Mouse (Mus musculus) neutrophil, adult 5-6 weeks (primary cell): ENCODE data around the gene Rasgef1b. TPM values are rescaled to one million over a fixed set of nuclear protein-coding genes. Genes with fewer than 3 reads are reported as not detected.

Experiments used
- ATAC-seq: fragments of 151-379, 151-347 bp; 2 replicates; pipeline ENCODE4 v1.8.0; 2017; ENCODE audit warnings: mild to moderate bottlenecking, moderate TSS enrichment; ENCODE audit not compliant: insufficient number of reproducible peaks, poor library complexity, low FRiP score, severe bottlenecking; ENCODE audit errors: extremely low read depth
- total RNA-seq: library from RNA; stranded (forward); fragments of 200-1000 nt; gene quantifications from 2 replicates; pipeline ENCODE4 v1.2.3, GENCODE M21; 2017

Rasgef1b gene
- total RNA-seq: 48.2 and 48.9 TPM in 2 replicates

- ATAC-seq: no peak
Measured at GRCm38 (mm10) chr5:99728649-99729212, at the start of gene Rasgef1b. TSS of gene Rasgef1b (minus strand) at chr5:99729065.

- ATAC-seq: no peak
Measured at GRCm38 (mm10) chr5:99775342-99775741, 46.5 kb upstream of the Rasgef1b start.

GRCm38 (mm10) chr5:99773265-99773664 is 44.4 kb upstream of the Rasgef1b start:
- ATAC-seq: no peak

- no peak for ATAC-seq
Measured at GRCm38 (mm10) chr5:99764246-99764645, 35.4 kb upstream of the Rasgef1b start.

- no peak for ATAC-seq
Measured at GRCm38 (mm10) chr5:99758859-99759258, 30.0 kb upstream of the Rasgef1b start.

- no peak for ATAC-seq
Measured at GRCm38 (mm10) chr5:99753843-99754242, 25.0 kb upstream of the Rasgef1b start.

- no peak for ATAC-seq
Measured at GRCm38 (mm10) chr5:99753368-99753767, 24.5 kb upstream of the Rasgef1b start.

- ATAC-seq: no peak
Measured at GRCm38 (mm10) chr5:99752670-99753231, 23.9 kb upstream of the Rasgef1b start.

- ATAC-seq: no peak
Measured at GRCm38 (mm10) chr5:99748417-99748816, 19.6 kb upstream of the Rasgef1b start.

- ATAC-seq: no peak
Measured at GRCm38 (mm10) chr5:99746087-99746486, 17.2 kb upstream of the Rasgef1b start.

- ATAC-seq: no peak
Measured at GRCm38 (mm10) chr5:99742874-99743273, 14.0 kb upstream of the Rasgef1b start.

GRCm38 (mm10) chr5:99742056-99742455 is 13.2 kb upstream of the Rasgef1b start:
- no peak for ATAC-seq

GRCm38 (mm10) chr5:99737937-99738727 is 9.3 kb upstream of the Rasgef1b start:
- ATAC-seq: no peak

- ATAC-seq: no peak
Measured at GRCm38 (mm10) chr5:99729931-99730330, 1.1 kb upstream of the Rasgef1b start.

- no peak for ATAC-seq
Measured at GRCm38 (mm10) chr5:99729361-99729882, 557 bp upstream of the Rasgef1b start.

- no peak for ATAC-seq
Measured at GRCm38 (mm10) chr5:99728027-99728451, 826 bp downstream of the Rasgef1b start.

GRCm38 (mm10) chr5:99723941-99724340 is 4.9 kb downstream of the Rasgef1b start:
- ATAC-seq: no peak

GRCm38 (mm10) chr5:99722310-99722709 is 6.6 kb downstream of the Rasgef1b start:
- ATAC-seq: no peak

GRCm38 (mm10) chr5:99720554-99720953 is 8.3 kb downstream of the Rasgef1b start:
- ATAC-seq: no peak

GRCm38 (mm10) chr5:99717917-99718316 is 10.9 kb downstream of the Rasgef1b start:
- no peak for ATAC-seq
